In the genomic region with DNA sequence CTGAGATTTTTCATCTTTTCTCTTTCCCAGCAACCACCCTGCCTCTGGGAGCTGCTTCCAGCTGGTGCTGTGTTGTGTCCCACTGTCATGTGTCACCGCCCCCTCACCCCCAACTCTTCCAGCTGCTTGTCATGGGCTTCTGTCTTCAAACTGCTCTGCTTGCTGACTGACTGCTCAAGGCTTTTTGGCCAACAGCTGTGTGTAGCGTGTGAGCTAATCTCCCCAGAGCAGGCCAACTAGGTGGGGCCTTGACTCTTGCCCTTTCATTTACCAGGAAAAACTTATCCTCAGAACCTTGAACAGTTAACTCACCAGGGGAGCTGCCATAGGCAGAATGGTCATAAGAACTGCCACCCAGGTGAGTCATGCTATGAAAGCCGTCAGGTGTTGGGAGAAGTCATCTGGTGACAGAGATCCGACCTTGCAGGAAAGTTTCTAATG, we compare ENCODE assay signal across 9 mouse cellular contexts. TPM values are rescaled to one million over a fixed set of nuclear protein-coding genes. Genes with fewer than 3 reads are reported as not detected.
DNase-seq lines count a peak whose midpoint lies in the region; ATAC-seq and TF ChIP-seq lines count a peak whose summit lies in the region.
"Had no signal": no experiment of that assay in that cellular context is flagged by ENCODE, and none has a peak within 500 bp of the region (broad histone marks: within the 10 kb centered on the region; RNA-seq: fewer than 3 reads in every experiment).

No protein-coding gene starts in this region.

- no peak overlapping the region for H3K9ac ChIP-seq in intestine, postnatal 0 days (ENCODE audit: low read depth, low read length)
- H3K9ac ChIP-seq: hindbrain, embryonic 15.5 days had no signal

- peak; percentile 85 for ATAC-seq in intestine, postnatal 0 days

- peak; percentile 7 to 19 for DNase-seq in frontal cortex, postnatal 10 days (ENCODE audit: low spot score in 2 of 2)
- DNase-seq in frontal cortex, adult 2 months (ENCODE audit: extremely low spot score in 1 of 2, low spot score in 1 of 2) = no peak
- peak; percentile 11 to 53 for DNase-seq in spleen, postnatal 4 days (ENCODE audit: low spot score in 2 of 2)
- no peak for DNase-seq in spleen, adult 12 weeks (ENCODE audit: low spot score)
- DNase-seq in skeletal muscle tissue, adult 2 months (ENCODE audit: low read depth, low spot score) = peak; percentile 21
- no peak for DNase-seq in retina, embryonic 14.5 days (ENCODE audit: low spot score)
- DNase-seq in cerebellum, postnatal 4 days (ENCODE audit: low spot score in 2 of 2) = no peak

- no peak overlapping the region for H3K4me3 ChIP-seq in intestine, postnatal 0 days (ENCODE audit: low read depth, low read length)
- H3K4me3 ChIP-seq: hindbrain, embryonic 15.5 days had no signal

- peak overlapping the region; percentile 22; the same call in 1 of the 2 replicates for H3K4me2 ChIP-seq in intestine, postnatal 0 days (replicated peaks; ENCODE audit: low read depth)
- H3K4me2 ChIP-seq: hindbrain, embryonic 15.5 days had no signal

- TF ChIP-seq CTCF in intestine, postnatal 0 days (IDR thresholded peaks at IDR 0.05; ENCODE audit: low read depth) = no peak

- H3K27ac ChIP-seq in intestine, postnatal 0 days (ENCODE audit: low read depth, low read length) = peak overlapping the region; percentile 88
- H3K27ac ChIP-seq: hindbrain, embryonic 15.5 days had no signal

- H3K4me1 ChIP-seq in intestine, postnatal 0 days (replicated peaks; ENCODE audit: control insufficient read depth, insufficient read depth, low read length) = 0 out of 2 replicates have a peak, but pooled peaks cover 6% of the 10 kb centered on the region
- H3K4me1 ChIP-seq: hindbrain, embryonic 15.5 days had no signal

- WGBS in intestine, postnatal 0 days = 32% methylated on average over 4 of the region's 4 CpGs

- no peaks in the 10 kb centered on the region for H3K9me3 ChIP-seq in intestine, postnatal 0 days (ENCODE audit: control insufficient read depth)
- H3K9me3 ChIP-seq: hindbrain, embryonic 15.5 days had no signal

- H3K27me3 ChIP-seq in intestine, postnatal 0 days (replicated peaks; ENCODE audit: control insufficient read depth, insufficient read depth, low read length) = no peaks in the 10 kb centered on the region
- H3K27me3 ChIP-seq: hindbrain, embryonic 15.5 days had no signal

- H3K36me3 ChIP-seq in intestine, postnatal 0 days (ENCODE audit: control insufficient read depth, insufficient read depth) = no peaks in the 10 kb centered on the region
- H3K36me3 ChIP-seq: hindbrain, embryonic 15.5 days had no signal

RNA-seq across cellular contexts. Expression of gene Ptgis, which starts 51.8 kb away (rescaled TPM):
- polyA plus RNA-seq in frontal cortex, adult 2 months (2012; rRNA removed) = 1.7 and 2.0 TPM in 2 replicates
- 8.9 and 9.5 TPM in 2 replicates for polyA plus RNA-seq in intestine, postnatal 0 days (2015; fragmentation: Nextera tagmentation; extraction: Ambion mirVana)

RNA-seq across cellular contexts. Expression of gene B4galt5, which starts 56.8 kb away (rescaled TPM):
- polyA plus RNA-seq in frontal cortex, adult 2 months (2012; rRNA removed) = 37.8 and 38.8 TPM in 2 replicates
- 22.4 and 26.6 TPM in 2 replicates for polyA plus RNA-seq in intestine, postnatal 0 days (2015; fragmentation: Nextera tagmentation; extraction: Ambion mirVana)

Comparison
In these comparisons a context has a peak if more than half of its experiments do, and no peak if none do; other contexts are left out.
1. DNase-seq: peak in frontal cortex, postnatal 10 days (2 of 2), spleen, postnatal 4 days (2 of 2) and skeletal muscle tissue, adult 2 months (single experiment); none in frontal cortex, adult 2 months (0 of 2), spleen, adult 12 weeks (single experiment), retina, embryonic 14.5 days (single experiment) and cerebellum, postnatal 4 days (0 of 2).